Comparison of ENCODE assay signal across 19 mouse cellular contexts in genomic region chr15:68471928-68472327, GRCm38 (mm10).
"Had no signal": no experiment of that assay in that cellular context is flagged by ENCODE, and none has a peak within 500 bp of the region (broad histone marks: within the 10 kb centered on the region; RNA-seq: fewer than 3 reads in every experiment).

No protein-coding gene starts in this region.

- ATAC-seq: forebrain, embryonic 13.5 days; forebrain, embryonic 14.5 days; forebrain, embryonic 15.5 days; forebrain, embryonic 16.5 days; forebrain, postnatal 0 days had no signal

- DNase-seq: cerebellum, adult 9-10 months; cerebellum, adult 9-11 months; cerebellum, postnatal 10 days; cerebellum, postnatal 14 days; cerebellum, postnatal 25 days; cerebellum, postnatal 36 days; embryo, embryonic 11 days; forebrain, postnatal 0 days; gastrocnemius, adult 2 months; gastrocnemius, postnatal 10 days; gastrocnemius, postnatal 14 days; gastrocnemius, postnatal 25 days; gastrocnemius, postnatal 36 days; heart, adult 18-20 months; heart, adult 2 months had no signal
